Mouse (Mus musculus) embryonic facial prominence, embryonic 11.5 days (tissue): ENCODE measurements around the gene Kcnj1. TPM values are rescaled to one million over a fixed set of nuclear protein-coding genes. Genes with fewer than 3 reads are reported as not detected.

ENCODE experiments used
- ATAC-seq: fragments of 200-750 bp; cut with Nextera tagmentation; replicated peaks from 2 replicates; pipeline ENCODE4 v1.8.0; 2017; ENCODE audit warnings: low read depth; ENCODE audit not compliant: insufficient number of reproducible peaks, low FRiP score, low TSS enrichment
- DNase-seq: peaks from one replicate; pipeline ENCODE4 v3.0.0-alpha.2; 2015; ENCODE audit warnings: low spot score
- H3K27ac ChIP-seq: fragments of 300-500 bp; sonication (generic); replicated peaks from 2 replicates; pipeline ENCODE4 v1.5.1; 2014; ENCODE audit warnings: mild to moderate bottlenecking, low read depth, low read length, control low read depth
- H3K27me3 ChIP-seq: fragments of 300-500 bp; sonication (generic); 2 replicates; pipeline ENCODE4 v1.6.1; 2014; ENCODE audit warnings: mild to moderate bottlenecking, low read length, moderate library complexity, mixed read lengths; ENCODE audit not compliant: control insufficient read depth, insufficient read depth
- H3K36me3 ChIP-seq: fragments of 300-500 bp; sonication (generic); replicated peaks from 2 replicates; pipeline ENCODE4 v1.6.1; 2014; ENCODE audit warnings: low read depth, mild to moderate bottlenecking, low read length, moderate library complexity, mixed read lengths; ENCODE audit not compliant: control insufficient read depth, insufficient read depth
- H3K4me1 ChIP-seq: fragments of 300-500 bp; sonication (generic); 2 replicates; pipeline ENCODE4 v1.6.1; 2014; ENCODE audit warnings: low read length, mixed read lengths; ENCODE audit not compliant: control insufficient read depth, insufficient read depth
- H3K4me2 ChIP-seq: fragments of 300-500 bp; sonication (generic); 2 replicates; pipeline ENCODE4 v1.6.1; 2014; ENCODE audit warnings: low read depth, mild to moderate bottlenecking, control low read depth, low read length, moderate library complexity
- H3K4me3 ChIP-seq: fragments of 300-500 bp; sonication (generic); 2 replicates; pipeline ENCODE4 v1.5.1; 2014; ENCODE audit warnings: low read depth, low read length, control low read depth
- H3K9ac ChIP-seq: fragments of 300-500 bp; sonication (generic); replicated peaks from 2 replicates; pipeline ENCODE4 v1.6.1; 2014; ENCODE audit warnings: mild to moderate bottlenecking, control low read depth, low read length
- H3K9me3 ChIP-seq: fragments of 300-500 bp; sonication (generic); replicated peaks from 2 replicates; pipeline ENCODE4 v1.6.1; 2016; ENCODE audit warnings: mild to moderate bottlenecking, low read length, inconsistent platforms, mixed read lengths; ENCODE audit not compliant: control insufficient read depth
- WGBS: fragments of 180-500 bp; shearing (Covaris S2); extraction: QIAGEN DNeasy Blood & Tissue Kit; methylation state at CpG from one replicate; pipeline ENCODE4 v1.1.7; 2014; 5-methylcytosine and 5-hydroxymethylcytosine counted together
- polyA plus RNA-seq: library from polyadenylated mRNA; unstranded; fragments of >200 nt; fragmentation: Nextera tagmentation; extraction: Ambion mirVana; gene quantifications from 2 replicates; pipeline ENCODE4 v1.2.1, GENCODE M21; 2014

The Kcnj1 gene
- polyA plus RNA-seq, 1 experiment from 2014 or later = not detected

- H3K9ac ChIP-seq = no peak overlapping the region
- no peak overlapping the region for H3K27ac ChIP-seq
- 73% methylated on average over 2 of the region's 2 CpGs for WGBS
- H3K9me3 ChIP-seq = no peaks in the 10 kb centered on the region
- no peaks in the 10 kb centered on the region for H3K36me3 ChIP-seq
- H3K27me3 ChIP-seq = no peaks in the 10 kb centered on the region
- H3K4me3 ChIP-seq = no peak overlapping the region
- no peaks in the 10 kb centered on the region for H3K4me1 ChIP-seq
- no peak for DNase-seq
- ATAC-seq = no peak
- no peak overlapping the region for H3K4me2 ChIP-seq
Measured at GRCm38 (mm10) chr9:32400212-32400611, 27.9 kb downstream of the Kcnj1 start.

DNA sequence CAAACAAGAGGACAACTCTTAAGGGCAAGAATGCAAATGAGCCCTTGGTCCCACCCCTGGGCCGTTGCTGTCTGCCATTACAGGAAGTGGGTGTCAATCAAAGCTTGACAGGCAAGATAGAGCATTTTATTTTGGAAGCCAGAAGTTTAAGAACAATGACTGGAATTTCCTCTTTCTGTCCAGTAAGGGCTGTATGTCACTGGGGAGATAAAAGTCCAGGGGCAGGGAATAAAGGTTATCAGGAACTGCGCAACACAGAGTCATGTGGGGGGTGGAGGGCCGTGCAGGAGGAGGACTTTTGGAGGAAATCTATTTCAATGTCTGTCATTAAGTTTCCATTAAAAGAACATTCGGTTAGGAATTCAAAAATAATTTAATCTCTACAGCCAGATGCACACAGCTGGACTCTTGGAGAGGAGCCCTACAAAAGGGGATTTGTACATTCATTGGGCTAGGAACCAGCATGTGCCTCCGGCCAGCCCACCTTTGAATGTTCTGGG, 28.4 kb downstream of the Kcnj1 start:
- no peak overlapping the region for H3K27ac ChIP-seq
- no peaks in the 10 kb centered on the region for H3K36me3 ChIP-seq
- no peaks in the 10 kb centered on the region for H3K9me3 ChIP-seq
- WGBS = 57% methylated on average over 5 of the region's 5 CpGs
- ATAC-seq (no peak), DNase-seq (no peak)
- no peak overlapping the region for H3K4me2 ChIP-seq
- H3K4me3 ChIP-seq = no peak overlapping the region
- no peaks in the 10 kb centered on the region for H3K27me3 ChIP-seq
- no peak overlapping the region for H3K9ac ChIP-seq
- H3K4me1 ChIP-seq = no peaks in the 10 kb centered on the region

- Histone ChIP-seq H3K27me3 (no peaks in the 10 kb centered on the region; the same call in 1 of the 2 replicates), H3K4me1 (no peaks in the 10 kb centered on the region; the same call in 1 of the 2 replicates), H3K9me3 (no peaks in the 10 kb centered on the region), H3K9ac (no peak overlapping the region), H3K4me3 (no peak overlapping the region), H3K36me3 (no peaks in the 10 kb centered on the region), H3K27ac (no peak overlapping the region), H3K4me2 (no peak overlapping the region)
- no peak; the same call in 1 of the 2 replicates for ATAC-seq
- DNase-seq = peak; percentile 90
- 43% methylated on average over 11 of the region's 11 CpGs for WGBS
Measured at GRCm38 (mm10) chr9:32405191-32405925, 33.1 kb downstream of the Kcnj1 start.

DNA sequence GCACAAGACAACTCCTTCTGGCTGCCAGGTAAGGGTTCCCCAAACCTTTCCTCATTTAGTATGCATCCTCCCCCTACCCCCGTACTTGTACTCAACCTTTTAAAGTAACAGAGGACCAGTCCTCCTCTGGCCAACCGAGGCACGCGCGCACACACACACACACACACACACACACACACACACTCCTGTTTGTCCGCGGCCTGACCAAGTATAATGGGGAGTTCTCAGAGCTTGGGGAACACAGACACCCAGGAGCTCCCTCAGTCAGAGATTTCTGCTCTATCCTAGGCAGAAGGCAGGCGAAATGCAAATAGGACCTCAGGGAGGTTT, 36.4 kb downstream of the Kcnj1 start:
- peak overlapping the region; percentile 75 for H3K9ac ChIP-seq
- DNase-seq (no peak), ATAC-seq (0 out of 2 replicates have a peak, but pooled peaks have one; percentile 19)
- H3K27me3 ChIP-seq = no peaks in the 10 kb centered on the region; the same call in 1 of the 2 replicates
- H3K36me3 ChIP-seq = no peaks in the 10 kb centered on the region
- peak overlapping the region; percentile 41; the same call in 1 of the 2 replicates for H3K4me3 ChIP-seq
- H3K4me2 ChIP-seq = peak overlapping the region; percentile 94
- H3K9me3 ChIP-seq = no peaks in the 10 kb centered on the region
- H3K4me1 ChIP-seq = no peaks in the 10 kb centered on the region; the same call in 1 of the 2 replicates
- no peak overlapping the region for H3K27ac ChIP-seq
- WGBS = 5% methylated on average over 8 of the region's 8 CpGs

GRCm38 (mm10) chr9:32409060-32409961, 37.0 kb downstream of the Kcnj1 start:
- under 1% methylated on average over 47 of the region's 47 CpGs for WGBS
- peak overlapping the region; percentile 80 for H3K27ac ChIP-seq
- ATAC-seq = no peak; the same call in 1 of the 2 replicates

GRCm38 (mm10) chr9:32410671-32411070, 38.4 kb downstream of the Kcnj1 start:
- 87% methylated on average over 5 of the region's 5 CpGs for WGBS

More at GRCm38 (mm10) chr9:32409060-32409961, 37.0 kb downstream of the Kcnj1 start:
- Histone ChIP-seq H3K4me3 (peak overlapping the region; percentile 41), H3K27me3 (no peaks in the 10 kb centered on the region; the same call in 1 of the 2 replicates), H3K4me2 (peak overlapping the region; percentile 94), H3K4me1 (no peaks in the 10 kb centered on the region; the same call in 1 of the 2 replicates), H3K9me3 (no peaks in the 10 kb centered on the region), H3K36me3 (no peaks in the 10 kb centered on the region), H3K9ac (peak overlapping the region; percentile 75)
- DNase-seq = peak; percentile 76

GRCm38 (mm10) chr9:32411507-32411906, 39.2 kb downstream of the Kcnj1 start:
- no peak for DNase-seq
- WGBS = 88% methylated on average over 5 of the region's 5 CpGs
- no peaks in the 10 kb centered on the region; the same call in 1 of the 2 replicates for H3K4me1 ChIP-seq
- H3K36me3 ChIP-seq = no peaks in the 10 kb centered on the region
- H3K4me2 ChIP-seq = no peak overlapping the region
- no peak for ATAC-seq
- no peak overlapping the region for H3K4me3 ChIP-seq
- H3K9me3 ChIP-seq = no peaks in the 10 kb centered on the region; the same call in 1 of the 2 replicates
- no peak overlapping the region for H3K27ac ChIP-seq
- H3K27me3 ChIP-seq = no peaks in the 10 kb centered on the region; the same call in 1 of the 2 replicates
- H3K9ac ChIP-seq = no peak overlapping the region

More at GRCm38 (mm10) chr9:32410671-32411070, 38.4 kb downstream of the Kcnj1 start:
- H3K4me1 ChIP-seq = no peaks in the 10 kb centered on the region; the same call in 1 of the 2 replicates
- ATAC-seq = no peak
- no peak overlapping the region for H3K9ac ChIP-seq
- DNase-seq = no peak
- H3K4me3 ChIP-seq = no peak overlapping the region
- H3K27ac ChIP-seq = no peak overlapping the region
- H3K4me2 ChIP-seq = no peak overlapping the region
- H3K27me3 ChIP-seq = no peaks in the 10 kb centered on the region; the same call in 1 of the 2 replicates
- no peaks in the 10 kb centered on the region for H3K9me3 ChIP-seq
- H3K36me3 ChIP-seq = no peaks in the 10 kb centered on the region
